Mouse (Mus musculus) kidney, postnatal 0 days (tissue): Measurements from ENCODE around the gene Tmem174. TPM values are rescaled to one million over a fixed set of nuclear protein-coding genes. Genes with fewer than 3 reads are reported as not detected.

Experiments
- ATAC-seq: fragments of 200-750 bp; cut with Nextera tagmentation; replicated peaks from 2 replicates; pipeline ENCODE4 v1.8.0; 2017; ENCODE audit warnings: low read depth, moderate number of reproducible peaks, moderate TSS enrichment, moderate library complexity; ENCODE audit not compliant: low FRiP score
- DNase-seq: peaks from one replicate; pipeline ENCODE4 v3.0.0-alpha.2; 2016; ENCODE audit warnings: low spot score
- H3K27ac ChIP-seq: fragments of 300-500 bp; sonication (generic); 2 replicates; pipeline ENCODE4 v1.5.1; 2014; ENCODE audit warnings: mild to moderate bottlenecking
- H3K27me3 ChIP-seq: fragments of 300-500 bp; sonication (generic); 2 replicates; pipeline ENCODE4 v1.6.1; 2014; ENCODE audit warnings: low read length, mixed read lengths; ENCODE audit not compliant: insufficient read depth
- H3K36me3 ChIP-seq: fragments of 300-500 bp; sonication (generic); 2 replicates; pipeline ENCODE4 v1.6.1; 2014; ENCODE audit warnings: low read length, mixed read lengths; ENCODE audit not compliant: insufficient read depth
- H3K4me1 ChIP-seq: fragments of 300-500 bp; sonication (generic); replicated peaks from 2 replicates; pipeline ENCODE4 v1.6.1; 2014; ENCODE audit warnings: antibody characterized with exemption, low read length, mixed read lengths; ENCODE audit not compliant: insufficient read depth
- H3K4me2 ChIP-seq: fragments of 300-500 bp; sonication (generic); 2 replicates; pipeline ENCODE4 v1.6.1; 2014; ENCODE audit warnings: mild to moderate bottlenecking, low read length, moderate library complexity, mixed read lengths
- H3K4me3 ChIP-seq: fragments of 300-500 bp; sonication (generic); replicated peaks from 2 replicates; pipeline ENCODE4 v1.5.1; 2014; ENCODE audit warnings: low read depth, low read length
- H3K9ac ChIP-seq: fragments of 300-500 bp; sonication (generic); 2 replicates; pipeline ENCODE4 v1.6.1; 2014; ENCODE audit warnings: low read depth, low read length
- H3K9me3 ChIP-seq: fragments of 300-500 bp; sonication (generic); replicated peaks from 2 replicates; pipeline ENCODE4 v1.6.1; 2016; ENCODE audit warnings: low read length, inconsistent platforms, mixed read lengths
- CTCF ChIP-seq: IDR thresholded peaks from 2 replicates; pipeline ENCODE4 v1.5.1; 2016; ENCODE audit warnings: antibody characterized with exemption, low read depth, mild to moderate bottlenecking, moderate library complexity
- WGBS: fragments of 180-500 bp; shearing (Covaris S2); extraction: QIAGEN DNeasy Blood & Tissue Kit; methylation state at CpG from one replicate; pipeline ENCODE4 v1.1.7; 2014; 5-methylcytosine and 5-hydroxymethylcytosine counted together
- polyA plus RNA-seq: library from polyadenylated mRNA; unstranded; fragments of >200 nt; fragmentation: Nextera tagmentation; extraction: Ambion mirVana; gene quantifications from 2 replicates; pipeline ENCODE4 v1.2.1, GENCODE M21; 2015

The Tmem174 gene
- polyA plus RNA-seq, 1 experiment from 2014 or later = 105 TPM

DNA sequence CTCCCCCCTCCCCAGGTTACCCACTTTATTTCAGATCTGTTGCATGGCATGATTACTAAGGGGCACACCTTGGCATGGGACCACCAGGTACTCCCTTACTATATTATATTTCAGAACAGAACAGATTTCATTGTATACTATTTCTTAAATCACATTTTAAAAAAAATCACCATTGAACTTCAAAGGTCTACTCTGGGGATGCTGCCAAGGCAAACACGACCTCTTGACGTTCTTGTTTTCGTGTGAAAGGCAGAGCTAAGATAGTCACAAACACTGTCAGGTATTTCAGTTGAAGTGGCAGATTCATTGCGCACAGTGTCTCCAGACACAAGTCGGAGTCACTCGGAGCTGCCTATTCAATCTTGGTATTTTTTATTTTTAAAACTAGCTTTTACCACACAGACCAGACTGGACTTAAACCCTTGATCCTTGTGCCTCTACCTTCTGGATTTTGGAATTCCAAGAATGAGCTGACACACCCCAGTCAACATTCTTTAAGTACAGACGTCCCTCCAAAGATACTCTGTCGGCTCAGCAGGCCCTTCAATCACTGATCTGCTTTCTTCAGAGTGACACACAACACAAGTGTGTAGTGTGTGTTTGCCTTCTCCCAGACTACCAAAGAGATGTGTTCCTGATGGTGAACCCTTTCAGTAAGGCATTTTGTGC is 14.2 kb downstream of the Tmem174 start:
- Histone ChIP-seq H3K4me2 (no peak overlapping the region), H3K9me3 (no peaks in the 10 kb centered on the region), H3K36me3 (no peaks in the 10 kb centered on the region), H3K9ac (no peak overlapping the region), H3K4me1 (no peaks in the 10 kb centered on the region), H3K4me3 (no peak overlapping the region), H3K27ac (no peak overlapping the region), H3K27me3 (no peaks in the 10 kb centered on the region)
- DNase-seq = peak; percentile 39
- TF ChIP-seq CTCF = no peak
- 0 out of 2 replicates have a peak, but pooled peaks have one; percentile 31 for ATAC-seq
- 31% methylated on average over 8 of the region's 8 CpGs for WGBS

DNA sequence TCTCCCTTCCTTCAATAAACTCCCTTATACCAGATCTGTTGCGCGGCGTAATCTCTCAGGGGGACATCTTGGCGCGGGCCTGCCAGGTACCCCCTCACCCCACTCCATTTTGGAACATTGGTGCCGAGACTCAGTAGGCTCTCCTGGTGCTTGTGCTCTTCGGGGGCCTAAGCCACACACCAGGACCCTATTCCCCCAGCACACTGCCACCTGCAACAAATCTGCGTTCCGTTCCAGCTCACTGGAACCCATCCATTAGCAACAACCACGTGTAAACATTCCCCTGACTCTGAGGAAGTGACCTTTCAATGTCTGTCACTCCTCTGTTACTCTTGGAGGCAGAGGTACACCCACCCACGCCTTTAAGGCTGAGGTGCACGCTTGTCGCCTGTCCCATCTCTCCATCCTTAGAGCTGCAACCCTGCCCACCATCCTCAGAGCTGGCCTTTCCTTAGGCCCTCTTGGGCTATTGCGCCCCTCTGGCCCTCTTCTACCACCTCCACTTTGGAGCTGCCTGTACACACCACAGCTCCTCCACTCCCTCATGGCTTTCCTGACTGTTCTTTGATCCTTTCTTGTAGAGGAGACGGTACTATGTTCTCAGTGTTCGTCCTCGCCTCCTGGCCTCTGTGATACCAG is 19.7 kb downstream of the Tmem174 start:
- WGBS = 35% methylated on average over 17 of the region's 17 CpGs
- Histone ChIP-seq H3K9ac (no peak overlapping the region), H3K9me3 (peaks cover 5% of the 10 kb centered on the region; the same call in 1 of the 2 replicates), H3K27ac (no peak overlapping the region), H3K4me2 (no peak overlapping the region), H3K27me3 (no peaks in the 10 kb centered on the region), H3K4me3 (no peak overlapping the region), H3K36me3 (no peaks in the 10 kb centered on the region), H3K4me1 (peaks cover 4% of the 10 kb centered on the region; the same call in 1 of the 2 replicates)
- no peak for DNase-seq
- no peak for TF ChIP-seq CTCF
- peak; percentile 77 for ATAC-seq

DNA sequence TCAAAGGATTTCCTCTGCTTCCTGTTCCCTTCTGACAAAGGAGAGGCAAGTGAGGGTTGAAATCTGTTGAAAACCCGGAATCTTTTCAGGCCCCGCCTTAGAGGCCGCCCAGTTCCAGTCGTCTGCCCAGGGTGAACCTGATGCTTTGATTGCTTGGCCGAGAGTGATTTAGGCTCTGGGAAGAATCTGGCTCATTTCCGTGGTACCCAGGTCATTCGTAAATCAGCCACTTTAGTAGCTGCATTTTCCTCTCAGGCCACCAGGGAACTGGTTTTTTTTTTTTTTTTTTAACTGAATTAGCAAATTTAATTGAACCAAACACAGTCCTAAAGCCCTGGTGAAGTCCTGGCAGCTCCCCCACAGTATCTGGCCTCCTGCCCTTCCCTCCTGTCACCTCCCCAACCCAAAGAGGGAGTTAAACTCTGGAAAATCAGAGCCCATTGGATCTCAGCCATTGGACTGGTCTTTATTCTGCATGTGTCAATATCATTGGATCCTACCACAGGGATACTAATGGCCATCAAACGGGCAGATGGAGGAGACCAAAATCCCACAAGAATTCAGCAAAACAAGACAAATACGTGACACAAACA is 29.2 kb downstream of the Tmem174 start:
- Histone ChIP-seq H3K27ac (no peak overlapping the region), H3K9ac (no peak overlapping the region), H3K4me1 (no peaks in the 10 kb centered on the region), H3K9me3 (no peaks in the 10 kb centered on the region), H3K4me2 (no peak overlapping the region), H3K27me3 (no peaks in the 10 kb centered on the region), H3K36me3 (no peaks in the 10 kb centered on the region), H3K4me3 (no peak overlapping the region)
- DNase-seq (peak; percentile 89), ATAC-seq (peak; percentile 74)
- 0 out of 2 replicates have a peak, but pooled peaks have one; percentile 31 for TF ChIP-seq CTCF
- 16% methylated on average over 9 of the region's 9 CpGs for WGBS

DNA sequence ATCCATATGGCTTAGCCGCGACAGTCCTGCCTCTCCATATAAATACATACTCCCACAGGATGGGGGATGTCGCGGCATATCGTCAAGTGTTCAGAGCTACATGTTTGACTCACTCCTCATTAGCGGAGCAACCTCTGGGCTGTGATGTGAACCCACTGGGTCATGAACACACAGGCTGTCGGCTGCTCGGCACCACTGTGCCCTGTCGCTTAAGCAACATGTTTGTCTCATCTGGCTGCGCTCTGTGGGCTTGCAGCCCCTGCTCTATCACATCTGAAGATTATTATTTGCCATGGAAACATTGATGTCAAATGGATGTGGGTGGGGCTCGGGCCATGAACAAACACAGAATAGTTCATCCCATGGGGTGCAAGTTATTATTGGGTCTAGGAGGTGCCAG is 33.4 kb downstream of the Tmem174 start:
- no peaks in the 10 kb centered on the region for H3K27me3 ChIP-seq
- H3K36me3 ChIP-seq = no peaks in the 10 kb centered on the region
- no peak overlapping the region for H3K9ac ChIP-seq
- no peak overlapping the region for H3K4me2 ChIP-seq
- H3K27ac ChIP-seq = no peak overlapping the region
- no peak overlapping the region for H3K4me3 ChIP-seq
- H3K4me1 ChIP-seq = no peaks in the 10 kb centered on the region
- no peak for TF ChIP-seq CTCF
- no peak for ATAC-seq
- 81% methylated on average over 11 of the region's 11 CpGs for WGBS
- no peaks in the 10 kb centered on the region for H3K9me3 ChIP-seq
- no peak for DNase-seq

DNA sequence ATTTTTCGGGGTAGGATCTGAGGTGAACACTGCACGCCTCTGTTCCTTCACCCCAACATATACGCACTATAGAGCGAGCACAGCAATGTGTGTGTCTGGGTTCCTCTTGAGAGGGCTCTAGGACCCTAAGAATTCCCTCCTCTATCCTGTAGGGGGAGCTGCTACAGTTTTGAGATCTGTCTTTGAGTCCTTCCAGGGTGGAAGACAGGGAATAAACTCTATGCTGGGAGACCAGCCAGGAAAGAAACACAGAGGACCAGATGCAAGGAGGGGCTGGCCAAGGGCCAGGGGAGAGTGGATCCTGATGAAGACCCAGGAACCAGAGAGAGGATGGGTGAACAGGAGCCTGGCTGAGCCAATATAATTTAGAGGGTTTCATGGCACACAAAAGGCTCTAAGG is 40.5 kb downstream of the Tmem174 start:
- H3K9ac ChIP-seq = no peak overlapping the region
- H3K36me3 ChIP-seq = no peaks in the 10 kb centered on the region
- H3K4me2 ChIP-seq = no peak overlapping the region
- DNase-seq (peak; percentile 72), ATAC-seq (no peak; the same call in 1 of the 2 replicates)
- H3K27ac ChIP-seq = no peak overlapping the region
- no peak overlapping the region for H3K4me3 ChIP-seq
- 0 out of 2 replicates have a peak, but pooled peaks cover 9% of the 10 kb centered on the region for H3K4me1 ChIP-seq
- H3K27me3 ChIP-seq = no peaks in the 10 kb centered on the region
- H3K9me3 ChIP-seq = no peaks in the 10 kb centered on the region
- peak; percentile 66 for TF ChIP-seq CTCF
- 91% methylated on average over 4 of the region's 4 CpGs for WGBS

DNA sequence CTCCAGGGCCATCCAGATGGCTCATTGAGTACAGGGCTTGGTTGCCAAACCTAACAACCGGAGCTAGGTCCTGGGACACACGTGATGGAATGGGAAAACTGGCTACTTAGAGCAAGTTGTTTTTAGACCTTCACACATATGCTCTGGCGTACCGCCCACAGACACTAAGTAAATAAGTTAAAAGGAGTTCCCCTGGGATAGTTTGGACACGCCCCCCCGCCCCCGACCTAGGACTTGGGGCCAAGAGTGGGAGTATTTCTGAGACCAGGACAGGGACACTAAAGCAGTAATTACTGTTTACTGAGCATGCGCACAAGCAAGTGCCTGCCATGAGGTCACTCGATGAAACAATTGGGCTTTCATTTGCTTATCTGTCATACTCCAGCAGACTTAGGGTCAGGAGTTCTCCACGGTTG is 42.5 kb downstream of the Tmem174 start:
- H3K4me2 ChIP-seq = no peak overlapping the region
- no peak overlapping the region for H3K4me3 ChIP-seq
- peak; percentile 63 for DNase-seq
- WGBS = 19% methylated on average over 10 of the region's 10 CpGs
- no peak overlapping the region for H3K9ac ChIP-seq
- H3K27me3 ChIP-seq = no peaks in the 10 kb centered on the region
- H3K9me3 ChIP-seq = no peaks in the 10 kb centered on the region
- no peak for TF ChIP-seq CTCF
- H3K36me3 ChIP-seq = no peaks in the 10 kb centered on the region
- no peak overlapping the region for H3K27ac ChIP-seq
- ATAC-seq = no peak; the same call in 1 of the 2 replicates
- peaks cover 14% of the 10 kb centered on the region; the same call in 1 of the 2 replicates for H3K4me1 ChIP-seq
